In the genomic region with DNA sequence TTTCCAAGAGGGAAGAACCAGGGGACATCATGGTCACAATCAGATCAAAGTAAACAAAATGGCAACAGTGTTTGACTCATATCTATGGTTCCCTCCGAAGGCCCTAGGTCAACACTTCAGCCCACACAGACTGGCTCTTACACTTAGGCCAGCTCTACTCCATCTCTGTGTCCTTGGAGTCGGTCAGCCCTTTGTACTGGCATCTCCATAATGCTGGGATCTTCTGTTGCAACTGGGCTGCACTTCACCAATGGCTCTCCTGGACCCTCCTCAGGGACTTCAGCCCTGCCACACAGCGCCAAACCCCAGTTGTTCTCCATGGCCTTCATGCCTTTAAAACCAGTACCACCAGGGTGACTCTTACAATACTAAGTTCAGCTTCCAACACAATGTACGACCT, we compare ENCODE assay signal across 32 mouse cellular contexts.
"Had no signal": no experiment of that assay in that cellular context is flagged by ENCODE, and none has a peak within 500 bp of the region (broad histone marks: within the 10 kb centered on the region; RNA-seq: fewer than 3 reads in every experiment).

No protein-coding gene starts in this region.

- H3K4me1 ChIP-seq: limb, embryonic 10.5 days; limb, embryonic 12.5 days; limb, embryonic 13.5 days; limb, embryonic 15.5 days; liver, embryonic 12.5 days; liver, embryonic 13.5 days; liver, embryonic 15.5 days; lung, embryonic 15.5 days; midbrain, embryonic 10.5 days; midbrain, embryonic 12.5 days; midbrain, embryonic 13.5 days; midbrain, embryonic 15.5 days; neural tube, embryonic 12.5 days had no signal

- H3K9ac ChIP-seq: limb, embryonic 12.5 days; limb, embryonic 13.5 days; limb, embryonic 15.5 days; liver, embryonic 12.5 days; liver, embryonic 13.5 days; liver, embryonic 14.5 days; liver, embryonic 15.5 days; liver, postnatal 0 days; lung, embryonic 14.5 days; lung, embryonic 15.5 days; midbrain, embryonic 12.5 days; midbrain, embryonic 13.5 days; midbrain, embryonic 15.5 days; neural tube, embryonic 12.5 days had no signal

- H3K27ac ChIP-seq: left cerebral cortex, adult 2 months; limb, embryonic 10.5 days; limb, embryonic 12.5 days; limb, embryonic 13.5 days; limb, embryonic 15.5 days; liver, embryonic 12.5 days; liver, embryonic 13.5 days; liver, embryonic 14.5 days; liver, embryonic 15.5 days; lung, embryonic 15.5 days; macrophage; midbrain, embryonic 10.5 days; midbrain, embryonic 12.5 days; midbrain, embryonic 13.5 days; midbrain, embryonic 15.5 days; neural tube, embryonic 12.5 days had no signal

- H3K36me3 ChIP-seq: limb, embryonic 10.5 days; limb, embryonic 12.5 days; limb, embryonic 13.5 days; limb, embryonic 15.5 days; liver, embryonic 12.5 days; liver, embryonic 13.5 days; liver, embryonic 15.5 days; lung, embryonic 15.5 days; midbrain, embryonic 10.5 days; midbrain, embryonic 12.5 days; midbrain, embryonic 13.5 days; midbrain, embryonic 15.5 days; neural tube, embryonic 12.5 days had no signal

- ATAC-seq: liver, embryonic 12.5 days; liver, postnatal 0 days; lung, postnatal 0 days; midbrain, embryonic 13.5 days; midbrain, embryonic 15.5 days; midbrain, embryonic 16.5 days had no signal

- H3K4me3 ChIP-seq: left cerebral cortex, adult 2 months; limb, embryonic 10.5 days; limb, embryonic 12.5 days; limb, embryonic 13.5 days; limb, embryonic 15.5 days; liver, embryonic 12.5 days; liver, embryonic 13.5 days; liver, embryonic 15.5 days; lung, embryonic 15.5 days; megakaryocyte, embryonic 14.5 days; midbrain, embryonic 10.5 days; midbrain, embryonic 12.5 days; midbrain, embryonic 13.5 days; midbrain, embryonic 15.5 days; myocyte; neural tube, embryonic 12.5 days had no signal

- DNase-seq: left cerebral cortex, postnatal 4 days; liver; liver, embryonic 13.5 days; liver, postnatal 0 days; lung, adult 18-20 months; lung, adult 2 months; lung, embryonic 14.5 days; lung, postnatal 10 days; lung, postnatal 14 days; lung, postnatal 36 days; lung, postnatal 4 days; midbrain, embryonic 14.5 days had no signal

- H3K4me2 ChIP-seq: limb, embryonic 12.5 days; limb, embryonic 13.5 days; limb, embryonic 15.5 days; liver, embryonic 11.5 days; liver, embryonic 12.5 days; liver, embryonic 13.5 days; liver, embryonic 15.5 days; lung, embryonic 14.5 days; lung, embryonic 15.5 days; midbrain, embryonic 12.5 days; midbrain, embryonic 13.5 days; midbrain, embryonic 15.5 days; neural tube, embryonic 12.5 days had no signal

- H3K9me3 ChIP-seq: limb, embryonic 10.5 days; limb, embryonic 12.5 days; limb, embryonic 15.5 days; liver, embryonic 12.5 days; liver, embryonic 13.5 days; liver, embryonic 15.5 days; lung, embryonic 15.5 days; midbrain, embryonic 10.5 days; midbrain, embryonic 12.5 days; midbrain, embryonic 13.5 days; midbrain, embryonic 15.5 days; neural tube, embryonic 12.5 days had no signal

- H3K27me3 ChIP-seq: limb, embryonic 12.5 days; limb, embryonic 13.5 days; limb, embryonic 15.5 days; liver, embryonic 12.5 days; liver, embryonic 13.5 days; liver, embryonic 15.5 days; lung, embryonic 15.5 days; megakaryocyte, embryonic 14.5 days; midbrain, embryonic 12.5 days; midbrain, embryonic 13.5 days; midbrain, embryonic 15.5 days; neural tube, embryonic 12.5 days had no signal
